Mouse (Mus musculus): ENCODE results near the gene Cnr1. TPM values are rescaled to one million over a fixed set of nuclear protein-coding genes. Genes with fewer than 3 reads are reported as not detected.
A peak's percentile ranks its signal among the peaks of the same experiment; 100 is the strongest.

Cnr1 gene
- polyA plus RNA-seq (2012; rRNA removed): 0.89 and 0.97 TPM in 2 replicates

DNA sequence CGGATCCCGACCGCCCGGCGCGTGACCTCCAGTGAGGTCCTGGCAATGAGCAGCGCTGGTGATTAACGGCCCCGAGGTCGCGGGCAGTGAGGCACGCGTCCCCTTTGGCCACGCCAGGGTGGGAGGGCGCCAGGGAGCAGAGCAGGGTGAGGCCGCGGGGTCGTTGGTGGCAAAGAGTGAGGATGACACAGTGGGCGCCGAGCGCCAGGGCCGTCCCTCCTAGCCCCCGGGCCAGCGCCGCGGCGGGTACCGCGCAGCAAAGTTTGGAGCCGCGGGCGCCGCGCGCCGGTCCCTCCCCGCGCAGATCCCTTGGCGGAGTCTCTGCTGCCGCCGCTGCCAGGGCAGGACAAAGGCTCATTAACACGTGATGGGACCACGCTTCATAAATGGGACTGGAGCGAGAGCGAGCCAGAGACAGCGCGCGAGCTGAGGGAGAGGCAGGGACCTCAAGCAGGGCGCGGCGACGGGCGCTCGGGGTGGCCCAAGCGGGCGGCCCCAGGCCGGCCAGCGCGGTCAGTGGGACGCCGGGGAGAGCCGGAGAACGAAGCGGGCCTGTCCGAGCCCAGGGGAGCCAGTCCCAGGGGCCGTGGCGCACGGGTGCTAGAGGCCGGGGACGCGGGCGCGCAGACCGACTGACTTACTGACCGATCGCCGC is at the start of gene Cnr1:
Cnr1 (plus strand) TSS at position 360 of the 655 bp plus-strand sequence.
- H3K4me3 ChIP-seq (replicated peaks; ENCODE audit: extremely low read depth, low read depth, low read length): peak within 1 kb of the TSS; percentile 42
- no peaks in the 10 kb centered on the region; the same call in 1 of the 2 replicates for H3K4me1 ChIP-seq (ENCODE audit: control insufficient read depth, insufficient read depth, low read length)
- no peak; the same call in 1 of the 2 replicates for TF ChIP-seq POLR2A (IDR thresholded peaks at IDR 0.05; ENCODE audit: borderline replicate concordance, extremely low read depth, low read depth, low read length)
- no peak for TF ChIP-seq CTCF (IDR thresholded peaks at IDR 0.05; ENCODE audit: insufficient read depth, low read length)
- under 1% methylated on average over 77 of the region's 77 CpGs for WGBS
- DNase-seq: peak; percentile 37

DNA sequence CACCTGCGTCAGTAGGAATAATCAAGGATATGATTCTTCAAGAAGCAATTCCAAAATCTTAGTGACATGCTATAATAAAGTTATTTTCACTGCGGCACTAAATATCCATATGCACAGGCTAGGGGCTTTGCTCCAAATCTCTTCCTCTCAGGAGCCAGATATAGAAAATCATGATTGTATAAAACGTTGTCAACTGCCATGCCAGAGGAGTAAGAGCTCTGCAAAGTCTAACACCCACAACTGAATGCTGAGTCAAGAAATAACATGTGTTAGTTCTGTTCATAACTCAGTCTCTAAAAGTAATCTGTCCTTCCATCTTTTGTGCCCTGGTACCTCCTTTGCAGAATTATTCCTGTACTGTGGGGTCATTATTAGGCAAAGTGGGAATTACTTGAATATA is 44.4 kb upstream of the Cnr1 start:
- no peak for TF ChIP-seq POLR2A (IDR thresholded peaks at IDR 0.05; ENCODE audit: borderline replicate concordance, extremely low read depth, low read depth, low read length)
- no peak for TF ChIP-seq CTCF (IDR thresholded peaks at IDR 0.05; ENCODE audit: insufficient read depth, low read length)
- Histone ChIP-seq H3K4me3 (replicated peaks; ENCODE audit: extremely low read depth, low read depth, low read length) (no peak overlapping the region), H3K4me1 (ENCODE audit: control insufficient read depth, insufficient read depth, low read length) (no peaks in the 10 kb centered on the region)
- 86% methylated on average over 3 of the region's 3 CpGs for WGBS
- DNase-seq: no peak

DNA sequence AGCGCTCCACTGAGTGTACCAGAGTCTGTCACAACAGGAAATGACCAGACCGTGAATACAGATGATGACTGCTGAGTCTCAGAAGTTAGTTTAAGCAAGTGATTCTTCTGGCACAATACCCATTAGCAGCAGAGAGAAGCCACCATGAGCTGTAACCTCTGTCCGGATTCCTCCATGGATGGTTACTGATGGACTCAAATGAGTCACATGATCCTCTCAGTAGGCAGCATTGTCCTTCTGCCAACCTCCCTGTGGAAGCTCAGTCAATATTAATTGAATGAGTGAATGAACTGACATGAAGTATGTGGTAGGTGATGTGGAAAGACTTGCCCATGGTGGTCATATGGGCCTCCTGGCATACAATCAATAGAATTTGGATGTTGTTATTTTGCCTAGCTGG is 38.4 kb upstream of the Cnr1 start:
- 51% methylated on average over 3 of the region's 3 CpGs for WGBS
- no peak for DNase-seq
- TF ChIP-seq CTCF (IDR thresholded peaks at IDR 0.05; ENCODE audit: insufficient read depth, low read length) (no peak), POLR2A (IDR thresholded peaks at IDR 0.05; ENCODE audit: borderline replicate concordance, extremely low read depth, low read depth, low read length) (no peak)
- Histone ChIP-seq H3K4me1 (ENCODE audit: control insufficient read depth, insufficient read depth, low read length) (no peaks in the 10 kb centered on the region), H3K4me3 (replicated peaks; ENCODE audit: extremely low read depth, low read depth, low read length) (no peak overlapping the region)

DNA sequence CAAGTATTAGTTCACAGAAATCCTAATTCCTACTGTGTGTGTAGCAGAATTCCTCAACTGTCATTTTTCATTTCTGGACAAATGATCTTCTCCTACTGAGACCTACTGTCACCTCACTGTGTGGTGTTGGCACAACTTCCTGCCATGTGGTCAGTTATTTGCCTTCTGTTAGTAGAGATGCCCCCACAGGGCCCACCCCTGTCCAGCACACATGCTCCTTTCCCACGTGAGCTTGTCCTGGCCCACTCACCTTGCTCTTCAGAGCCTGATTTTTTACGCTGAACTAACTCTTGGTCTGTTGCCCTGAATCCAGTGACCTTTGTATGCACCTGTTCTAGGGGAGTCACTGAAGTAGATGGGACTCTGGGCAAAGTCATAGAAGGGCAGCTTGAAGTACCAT is 34.4 kb upstream of the Cnr1 start:
- DNase-seq: no peak
- TF ChIP-seq POLR2A (IDR thresholded peaks at IDR 0.05; ENCODE audit: borderline replicate concordance, extremely low read depth, low read depth, low read length) (no peak), CTCF (IDR thresholded peaks at IDR 0.05; ENCODE audit: insufficient read depth, low read length) (no peak)
- 73% methylated on average over 2 of the region's 2 CpGs for WGBS
- H3K4me1 ChIP-seq (ENCODE audit: control insufficient read depth, insufficient read depth, low read length): no peaks in the 10 kb centered on the region
- H3K4me3 ChIP-seq (replicated peaks; ENCODE audit: extremely low read depth, low read depth, low read length): no peak overlapping the region

DNA sequence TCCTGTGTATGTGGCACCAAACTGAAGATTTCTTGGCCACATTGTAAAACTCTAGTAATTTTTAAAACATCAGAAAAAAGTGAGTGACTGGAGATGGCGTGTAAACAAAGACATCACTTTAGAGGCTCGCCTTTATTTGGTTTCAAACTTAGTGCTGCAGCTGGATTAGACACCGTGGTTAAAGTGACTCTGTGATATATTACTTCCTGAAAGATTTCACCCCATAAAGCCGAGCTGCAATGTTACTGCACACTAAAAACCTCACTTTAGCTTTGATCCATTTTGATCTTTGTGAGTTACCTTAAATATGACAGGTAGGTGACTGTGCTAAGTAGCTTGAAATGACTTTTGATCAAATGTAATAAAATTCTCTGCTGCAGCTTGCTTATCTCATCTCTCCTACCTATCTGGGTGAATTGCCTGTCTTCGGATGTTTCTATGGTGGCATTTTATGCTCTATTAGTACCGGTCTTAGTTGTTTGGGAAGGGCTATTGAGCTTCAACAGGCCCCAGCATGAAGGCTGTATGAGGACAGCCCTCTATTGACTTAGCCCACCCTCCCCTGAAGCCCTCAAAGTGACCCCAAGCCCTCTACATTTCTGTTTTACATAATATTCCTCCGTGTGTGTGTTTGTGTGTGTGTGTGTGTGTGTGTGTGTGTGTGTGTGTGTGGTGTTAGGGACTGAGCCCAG is 32.1 kb upstream of the Cnr1 start:
- DNase-seq: no peak
- Histone ChIP-seq H3K4me3 (replicated peaks; ENCODE audit: extremely low read depth, low read depth, low read length) (no peak overlapping the region), H3K4me1 (ENCODE audit: control insufficient read depth, insufficient read depth, low read length) (no peaks in the 10 kb centered on the region)
- WGBS: 26% methylated on average over 7 of the region's 7 CpGs
- TF ChIP-seq POLR2A (IDR thresholded peaks at IDR 0.05; ENCODE audit: borderline replicate concordance, extremely low read depth, low read depth, low read length) (no peak), CTCF (IDR thresholded peaks at IDR 0.05; ENCODE audit: insufficient read depth, low read length) (no peak)

DNA sequence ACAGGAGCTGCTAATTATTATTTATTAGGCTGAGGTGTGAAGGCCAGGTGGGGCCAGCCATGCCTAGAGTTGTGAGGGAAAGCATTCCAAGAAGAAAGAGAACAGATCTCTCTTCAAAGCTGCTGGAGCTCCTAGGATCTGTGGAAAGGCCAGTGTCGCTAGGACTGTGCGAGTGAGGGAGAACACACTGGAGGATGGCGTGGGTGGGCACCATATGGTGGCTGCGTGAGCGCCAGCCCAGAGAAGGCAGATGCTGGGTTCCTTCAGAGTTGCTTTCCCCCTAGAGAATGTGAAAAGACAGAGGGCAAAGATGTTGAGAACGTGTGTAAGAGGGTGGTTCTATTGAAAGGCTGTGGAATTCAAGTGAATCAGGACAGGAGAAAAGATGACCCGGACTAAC is 30.6 kb upstream of the Cnr1 start:
- H3K4me3 ChIP-seq (replicated peaks; ENCODE audit: extremely low read depth, low read depth, low read length): no peak overlapping the region
- DNase-seq: no peak
- no peaks in the 10 kb centered on the region for H3K4me1 ChIP-seq (ENCODE audit: control insufficient read depth, insufficient read depth, low read length)
- WGBS: 84% methylated on average over 7 of the region's 7 CpGs
- TF ChIP-seq CTCF (IDR thresholded peaks at IDR 0.05; ENCODE audit: insufficient read depth, low read length) (no peak), POLR2A (IDR thresholded peaks at IDR 0.05; ENCODE audit: borderline replicate concordance, extremely low read depth, low read depth, low read length) (no peak)

DNA sequence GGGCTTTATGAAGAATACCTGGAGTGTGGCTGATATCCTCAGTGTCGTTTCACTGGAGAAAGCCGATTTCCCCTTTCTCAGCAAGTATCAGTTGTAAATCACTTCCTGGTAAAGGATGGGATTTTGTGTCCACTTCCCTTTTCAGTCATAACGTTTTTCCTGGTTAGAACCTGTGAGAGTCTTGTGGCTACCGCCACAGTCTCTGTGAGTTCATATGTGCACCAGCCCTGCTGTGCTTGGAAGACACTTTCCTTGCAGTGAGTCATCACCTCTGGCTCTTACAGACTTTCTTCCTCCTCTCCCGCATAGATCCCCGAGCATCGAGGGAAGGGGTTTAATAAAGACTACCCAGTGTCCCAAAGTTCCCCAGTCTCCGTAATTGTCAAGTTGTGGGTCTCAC is 29.3 kb upstream of the Cnr1 start:
- TF ChIP-seq CTCF (IDR thresholded peaks at IDR 0.05; ENCODE audit: insufficient read depth, low read length) (no peak), POLR2A (IDR thresholded peaks at IDR 0.05; ENCODE audit: borderline replicate concordance, extremely low read depth, low read depth, low read length) (no peak)
- Histone ChIP-seq H3K4me3 (replicated peaks; ENCODE audit: extremely low read depth, low read depth, low read length) (no peak overlapping the region), H3K4me1 (ENCODE audit: control insufficient read depth, insufficient read depth, low read length) (no peaks in the 10 kb centered on the region)
- DNase-seq: no peak
- WGBS: 55% methylated on average over 8 of the region's 8 CpGs

DNA sequence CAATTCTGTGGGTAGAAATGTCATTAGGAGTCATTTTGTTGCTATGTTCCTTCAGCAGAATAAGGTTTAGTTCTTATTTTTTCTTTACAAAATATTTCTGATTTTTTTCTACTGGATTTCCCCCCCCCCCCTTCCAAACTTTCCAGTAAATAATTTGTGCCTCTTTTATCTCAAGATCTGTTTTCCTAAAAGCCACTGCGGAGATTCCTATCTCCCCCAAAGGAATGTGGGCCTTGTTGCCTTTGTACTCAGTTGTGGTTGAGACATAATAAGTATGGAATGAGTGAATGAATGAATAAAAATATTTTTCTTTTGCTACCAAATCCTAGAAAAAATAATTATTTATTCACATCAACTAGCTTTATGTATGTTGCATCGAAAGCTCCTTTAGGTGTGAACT is 28.9 kb upstream of the Cnr1 start:
- DNase-seq: no peak
- TF ChIP-seq POLR2A (IDR thresholded peaks at IDR 0.05; ENCODE audit: borderline replicate concordance, extremely low read depth, low read depth, low read length) (no peak), CTCF (IDR thresholded peaks at IDR 0.05; ENCODE audit: insufficient read depth, low read length) (no peak)
- 88% methylated on average over 2 of the region's 2 CpGs for WGBS
- no peak overlapping the region for H3K4me3 ChIP-seq (replicated peaks; ENCODE audit: extremely low read depth, low read depth, low read length)
- H3K4me1 ChIP-seq (ENCODE audit: control insufficient read depth, insufficient read depth, low read length): no peaks in the 10 kb centered on the region

DNA sequence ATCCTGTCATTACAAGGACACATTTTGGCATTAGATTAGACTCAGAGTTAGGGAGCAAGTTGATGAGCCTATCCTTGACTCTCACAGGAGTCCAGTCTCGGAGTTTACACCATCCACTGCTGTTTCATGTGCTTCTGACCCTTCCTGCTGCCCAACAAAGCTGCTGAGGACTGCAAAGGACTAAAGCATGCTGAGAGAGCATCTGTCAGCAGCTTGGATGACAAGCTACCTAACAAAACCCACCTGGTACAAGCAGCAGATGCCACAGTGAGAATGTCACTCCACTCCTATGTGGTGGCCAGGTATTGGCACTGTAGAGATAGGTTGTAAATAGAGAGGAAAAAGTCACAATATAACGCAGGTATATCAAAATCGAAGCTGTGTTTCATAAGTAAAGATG is 22.7 kb upstream of the Cnr1 start:
- no peak for DNase-seq
- 80% methylated on average over 3 of the region's 3 CpGs for WGBS
- H3K4me3 ChIP-seq (replicated peaks; ENCODE audit: extremely low read depth, low read depth, low read length): no peak overlapping the region
- no peak for TF ChIP-seq POLR2A (IDR thresholded peaks at IDR 0.05; ENCODE audit: borderline replicate concordance, extremely low read depth, low read depth, low read length)
- TF ChIP-seq CTCF (IDR thresholded peaks at IDR 0.05; ENCODE audit: insufficient read depth, low read length): no peak
- H3K4me1 ChIP-seq (ENCODE audit: control insufficient read depth, insufficient read depth, low read length): no peaks in the 10 kb centered on the region

DNA sequence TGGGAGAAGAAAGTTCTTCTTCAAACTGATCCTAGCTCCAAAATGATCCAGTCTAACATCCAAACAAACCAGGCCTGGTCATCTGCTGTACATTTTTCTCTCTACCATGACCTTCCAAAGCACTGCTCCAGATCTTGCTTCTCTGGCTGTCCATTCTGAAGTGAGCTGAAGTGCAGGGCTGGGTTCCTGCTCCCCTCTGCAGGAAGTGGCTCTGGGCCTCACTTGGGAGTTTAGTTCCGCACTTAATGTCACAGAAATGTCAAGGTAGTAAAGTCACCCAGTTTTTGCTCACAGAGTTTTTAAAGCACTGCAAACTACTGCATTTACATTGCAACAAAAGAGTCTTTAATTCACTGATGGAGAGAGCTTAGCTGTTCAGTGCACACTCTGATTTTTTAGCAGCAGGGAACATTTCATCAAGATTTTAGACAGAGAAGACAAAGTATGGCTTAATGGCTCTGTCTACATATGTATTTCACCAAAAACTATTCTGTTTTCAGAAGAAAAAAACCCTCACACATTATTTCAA is 20.5 kb upstream of the Cnr1 start:
- no peak for DNase-seq
- Histone ChIP-seq H3K4me1 (ENCODE audit: control insufficient read depth, insufficient read depth, low read length) (no peaks in the 10 kb centered on the region), H3K4me3 (replicated peaks; ENCODE audit: extremely low read depth, low read depth, low read length) (no peak overlapping the region)
- no peak for TF ChIP-seq POLR2A (IDR thresholded peaks at IDR 0.05; ENCODE audit: borderline replicate concordance, extremely low read depth, low read depth, low read length)
- no peak for TF ChIP-seq CTCF (IDR thresholded peaks at IDR 0.05; ENCODE audit: insufficient read depth, low read length)
- 65% methylated on average over 1 of the region's 1 CpGs for WGBS

All from lung, adult 2 months (tissue).